31 mouse cellular contexts compared by ENCODE assay signal in the genomic region with DNA sequence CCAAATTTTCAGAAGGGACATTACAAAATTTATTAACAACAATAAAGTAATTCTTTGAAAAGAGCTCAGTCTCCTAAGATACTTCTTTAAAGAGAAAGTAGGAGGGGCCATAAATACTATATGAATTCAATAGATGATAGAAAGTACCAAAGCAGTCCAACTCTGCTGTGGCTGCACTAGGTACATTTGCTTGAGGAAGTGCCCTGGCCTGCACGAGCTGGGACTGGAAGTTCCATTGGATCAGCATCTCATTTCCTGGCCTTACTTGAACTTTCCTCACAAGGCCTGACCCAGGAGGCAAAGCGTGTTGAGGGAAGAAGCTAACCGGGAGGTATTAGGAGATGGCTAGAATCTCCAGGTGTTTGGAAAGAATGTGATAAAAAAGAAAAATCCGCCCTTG.
"Had no signal": no experiment of that assay in that cellular context is flagged by ENCODE, and none has a peak within 500 bp of the region (broad histone marks: within the 10 kb centered on the region; RNA-seq: fewer than 3 reads in every experiment).

No protein-coding gene starts in this region.

- H3K9ac ChIP-seq: limb, embryonic 12.5 days; limb, embryonic 13.5 days; limb, embryonic 15.5 days; liver, embryonic 12.5 days; liver, embryonic 13.5 days; liver, embryonic 14.5 days; liver, embryonic 15.5 days; liver, postnatal 0 days; lung, embryonic 14.5 days; lung, embryonic 15.5 days; midbrain, embryonic 12.5 days; midbrain, embryonic 13.5 days; midbrain, embryonic 15.5 days; neural tube, embryonic 12.5 days had no signal

- H3K9me3 ChIP-seq: limb, embryonic 10.5 days; limb, embryonic 12.5 days; limb, embryonic 13.5 days; limb, embryonic 15.5 days; liver, embryonic 12.5 days; liver, embryonic 13.5 days; liver, embryonic 15.5 days; lung, embryonic 15.5 days; megakaryocyte, embryonic 14.5 days; midbrain, embryonic 12.5 days; midbrain, embryonic 13.5 days; midbrain, embryonic 15.5 days; neural tube, embryonic 12.5 days had no signal

- H3K4me3 ChIP-seq: left cerebral cortex, adult 2 months; limb, embryonic 10.5 days; limb, embryonic 12.5 days; limb, embryonic 13.5 days; limb, embryonic 15.5 days; liver, embryonic 12.5 days; liver, embryonic 13.5 days; liver, embryonic 15.5 days; lung, embryonic 15.5 days; megakaryocyte, embryonic 14.5 days; midbrain, embryonic 12.5 days; midbrain, embryonic 13.5 days; midbrain, embryonic 15.5 days; myocyte; neural tube, embryonic 12.5 days had no signal

- H3K4me1 ChIP-seq: limb, embryonic 10.5 days; limb, embryonic 12.5 days; limb, embryonic 15.5 days; liver, embryonic 12.5 days; liver, embryonic 13.5 days; liver, embryonic 15.5 days; lung, embryonic 15.5 days; midbrain, embryonic 12.5 days; midbrain, embryonic 13.5 days; midbrain, embryonic 15.5 days; neural tube, embryonic 12.5 days had no signal

- H3K36me3 ChIP-seq: limb, embryonic 12.5 days; limb, embryonic 13.5 days; limb, embryonic 15.5 days; liver, embryonic 12.5 days; liver, embryonic 13.5 days; liver, embryonic 15.5 days; lung, embryonic 15.5 days; midbrain, embryonic 12.5 days; midbrain, embryonic 13.5 days; midbrain, embryonic 15.5 days; neural tube, embryonic 12.5 days had no signal

- DNase-seq: left cerebral cortex, postnatal 4 days; liver; liver, embryonic 13.5 days; liver, postnatal 0 days; lung, adult 18-20 months; lung, adult 2 months; lung, embryonic 14.5 days; lung, postnatal 10 days; lung, postnatal 14 days; lung, postnatal 36 days; lung, postnatal 4 days; midbrain, embryonic 14.5 days had no signal

- H3K27ac ChIP-seq: left cerebral cortex, adult 2 months; limb, embryonic 10.5 days; limb, embryonic 12.5 days; limb, embryonic 13.5 days; limb, embryonic 15.5 days; liver, embryonic 12.5 days; liver, embryonic 13.5 days; liver, embryonic 14.5 days; liver, embryonic 15.5 days; lung, embryonic 15.5 days; macrophage; midbrain, embryonic 12.5 days; midbrain, embryonic 13.5 days; midbrain, embryonic 15.5 days; neural tube, embryonic 12.5 days had no signal

- H3K4me2 ChIP-seq: limb, embryonic 12.5 days; limb, embryonic 13.5 days; limb, embryonic 15.5 days; liver, embryonic 11.5 days; liver, embryonic 12.5 days; liver, embryonic 13.5 days; liver, embryonic 15.5 days; lung, embryonic 14.5 days; lung, embryonic 15.5 days; midbrain, embryonic 12.5 days; midbrain, embryonic 13.5 days; midbrain, embryonic 15.5 days; neural tube, embryonic 12.5 days had no signal

- ATAC-seq: liver, embryonic 12.5 days; liver, postnatal 0 days; lung, postnatal 0 days; midbrain, embryonic 13.5 days; midbrain, embryonic 15.5 days; midbrain, embryonic 16.5 days had no signal

- H3K27me3 ChIP-seq: limb, embryonic 12.5 days; limb, embryonic 13.5 days; limb, embryonic 15.5 days; liver, embryonic 12.5 days; liver, embryonic 13.5 days; liver, embryonic 15.5 days; lung, embryonic 15.5 days; megakaryocyte, embryonic 14.5 days; midbrain, embryonic 12.5 days; midbrain, embryonic 13.5 days; midbrain, embryonic 15.5 days; neural tube, embryonic 12.5 days had no signal
